Mouse (Mus musculus) forebrain, embryonic 15.5 days (tissue): ENCODE results near the gene Mapk6. TPM values are rescaled to one million over a fixed set of nuclear protein-coding genes. Genes with fewer than 3 reads are reported as not detected.
A peak's percentile ranks its signal among the peaks of the same experiment; 100 is the strongest.

ENCODE experiments used
- ATAC-seq: fragments of 200-750 bp; cut with Nextera tagmentation; replicated peaks from 2 replicates; pipeline ENCODE4 v1.8.0; 2017; ENCODE audit warnings: mild to moderate bottlenecking, moderate TSS enrichment, moderate library complexity
- H3K27ac ChIP-seq: fragments of 300-500 bp; sonication (generic); replicated peaks from 2 replicates; pipeline ENCODE4 v1.5.1; 2015; ENCODE audit warnings: mild to moderate bottlenecking, inconsistent platforms
- H3K27me3 ChIP-seq: fragments of 300-500 bp; sonication (generic); 2 replicates; pipeline ENCODE4 v1.6.1; 2015; ENCODE audit warnings: inconsistent platforms
- H3K36me3 ChIP-seq: fragments of 300-500 bp; sonication (generic); 2 replicates; pipeline ENCODE4 v1.6.1; 2015; ENCODE audit warnings: mild to moderate bottlenecking, inconsistent platforms
- H3K4me1 ChIP-seq: fragments of 300-500 bp; sonication (generic); 2 replicates; pipeline ENCODE4 v1.6.1; 2015; ENCODE audit warnings: inconsistent platforms
- H3K4me2 ChIP-seq: fragments of 300-500 bp; sonication (generic); replicated peaks from 2 replicates; pipeline ENCODE4 v1.6.1; 2015; ENCODE audit warnings: mild to moderate bottlenecking, inconsistent platforms
- H3K4me3 ChIP-seq: fragments of 300-500 bp; sonication (generic); 2 replicates; pipeline ENCODE4 v1.5.1; 2015; ENCODE audit warnings: mild to moderate bottlenecking, inconsistent platforms
- H3K9ac ChIP-seq: fragments of 300-500 bp; sonication (generic); replicated peaks from 2 replicates; pipeline ENCODE4 v1.6.1; 2015; ENCODE audit warnings: mild to moderate bottlenecking, inconsistent platforms
- H3K9me3 ChIP-seq: fragments of 300-500 bp; sonication (generic); 2 replicates; pipeline ENCODE4 v1.6.1; 2016; ENCODE audit warnings: inconsistent platforms
- WGBS: fragments of 180-500 bp; shearing (Covaris S2); methylation state at CpG from one replicate; pipeline ENCODE4 v1.1.7; 2015; ENCODE audit warnings: mixed read lengths; 5-methylcytosine and 5-hydroxymethylcytosine counted together
- polyA plus RNA-seq: library from polyadenylated mRNA; unstranded; fragments of >200 nt; fragmentation: Nextera tagmentation; extraction: Ambion mirVana; gene quantifications from 2 replicates; pipeline ENCODE4 v1.2.1, GENCODE M21; 2015

Mapk6 gene
- polyA plus RNA-seq, 1 experiment from 2014 or later, result 138 TPM

DNA sequence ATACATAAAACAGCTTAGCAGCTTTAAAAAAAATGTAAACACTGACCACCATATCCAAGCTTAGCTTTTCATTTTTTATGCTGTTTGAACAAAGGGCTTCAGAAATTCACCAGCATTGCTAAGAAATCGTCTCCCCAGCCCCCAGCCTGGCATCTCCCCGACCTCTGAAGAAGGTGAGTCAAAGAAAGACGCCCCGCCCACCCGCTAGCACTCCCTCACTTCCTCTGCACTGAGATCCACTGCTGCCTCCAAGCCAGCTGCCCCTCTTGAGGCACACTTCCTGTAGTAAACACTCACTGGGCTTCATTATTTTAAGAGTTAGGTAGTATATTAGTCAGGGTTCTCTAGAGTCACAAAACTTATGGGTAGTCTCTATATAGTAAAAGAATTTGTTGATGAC is 4.4 kb upstream of the Mapk6 start:
- 50% methylated on average over 5 of the region's 5 CpGs for WGBS
- no peaks in the 10 kb centered on the region for H3K27me3 ChIP-seq
- no peak for ATAC-seq
- no peak overlapping the region for H3K4me3 ChIP-seq
- H3K9ac ChIP-seq, result no peak overlapping the region
- H3K4me2 ChIP-seq, result no peak overlapping the region
- H3K36me3 ChIP-seq, result no peaks in the 10 kb centered on the region
- no peaks in the 10 kb centered on the region for H3K9me3 ChIP-seq
- H3K4me1 ChIP-seq, result peaks cover 6% of the 10 kb centered on the region; the same call in 1 of the 2 replicates
- no peak overlapping the region for H3K27ac ChIP-seq

DNA sequence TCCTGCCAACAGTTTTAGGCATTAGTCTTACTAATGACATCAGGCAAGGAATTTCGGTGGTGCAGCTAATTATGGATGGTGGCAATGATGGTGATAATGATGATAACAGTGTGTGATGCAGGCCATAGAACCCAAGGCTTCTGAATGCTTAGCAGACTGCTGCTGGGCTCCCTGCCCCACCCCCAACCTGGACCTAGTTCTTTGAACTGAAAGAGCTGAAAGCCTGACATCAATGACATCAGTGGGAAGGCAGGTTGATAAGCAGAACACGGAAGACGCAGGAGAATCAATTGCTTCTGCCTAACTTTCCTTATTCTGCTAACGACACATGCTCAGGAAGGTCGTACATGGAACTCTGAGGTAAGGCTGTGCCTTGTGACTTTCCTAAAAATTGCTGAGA is 3.4 kb upstream of the Mapk6 start:
- Histone ChIP-seq H3K36me3 (no peaks in the 10 kb centered on the region), H3K27ac (no peak overlapping the region), H3K4me3 (no peak overlapping the region), H3K9ac (no peak overlapping the region), H3K4me2 (no peak overlapping the region), H3K4me1 (peaks cover 11% of the 10 kb centered on the region), H3K27me3 (no peaks in the 10 kb centered on the region), H3K9me3 (no peaks in the 10 kb centered on the region)
- ATAC-seq, result no peak
- WGBS, result 43% methylated on average over 5 of the region's 5 CpGs

DNA sequence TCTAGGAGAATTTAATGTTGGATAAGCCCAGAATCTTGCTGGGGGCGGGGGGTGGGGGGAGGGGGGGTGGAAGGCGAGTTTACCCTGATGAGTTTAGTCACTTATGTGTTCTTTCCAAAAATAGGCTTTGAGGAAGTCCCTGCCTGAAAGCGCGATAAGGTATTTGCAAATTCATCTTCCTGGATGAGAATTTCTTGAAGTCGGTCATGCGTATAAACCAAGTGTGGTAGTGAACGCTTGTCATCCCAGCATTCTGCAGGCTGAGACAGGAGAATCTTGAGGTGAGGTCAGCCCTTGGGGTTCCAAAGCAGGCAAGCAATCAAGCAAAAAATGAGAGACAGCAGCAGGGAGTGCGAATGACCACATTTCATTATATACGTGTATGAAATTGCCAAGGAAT is 1.8 kb upstream of the Mapk6 start:
- Histone ChIP-seq H3K9me3 (no peaks in the 10 kb centered on the region), H3K27me3 (no peaks in the 10 kb centered on the region), H3K27ac (no peak overlapping the region), H3K4me3 (no peak overlapping the region), H3K9ac (no peak overlapping the region), H3K36me3 (no peaks in the 10 kb centered on the region), H3K4me1 (peaks cover 24% of the 10 kb centered on the region), H3K4me2 (no peak overlapping the region)
- WGBS, result 87% methylated on average over 9 of the region's 9 CpGs
- no peak for ATAC-seq

DNA sequence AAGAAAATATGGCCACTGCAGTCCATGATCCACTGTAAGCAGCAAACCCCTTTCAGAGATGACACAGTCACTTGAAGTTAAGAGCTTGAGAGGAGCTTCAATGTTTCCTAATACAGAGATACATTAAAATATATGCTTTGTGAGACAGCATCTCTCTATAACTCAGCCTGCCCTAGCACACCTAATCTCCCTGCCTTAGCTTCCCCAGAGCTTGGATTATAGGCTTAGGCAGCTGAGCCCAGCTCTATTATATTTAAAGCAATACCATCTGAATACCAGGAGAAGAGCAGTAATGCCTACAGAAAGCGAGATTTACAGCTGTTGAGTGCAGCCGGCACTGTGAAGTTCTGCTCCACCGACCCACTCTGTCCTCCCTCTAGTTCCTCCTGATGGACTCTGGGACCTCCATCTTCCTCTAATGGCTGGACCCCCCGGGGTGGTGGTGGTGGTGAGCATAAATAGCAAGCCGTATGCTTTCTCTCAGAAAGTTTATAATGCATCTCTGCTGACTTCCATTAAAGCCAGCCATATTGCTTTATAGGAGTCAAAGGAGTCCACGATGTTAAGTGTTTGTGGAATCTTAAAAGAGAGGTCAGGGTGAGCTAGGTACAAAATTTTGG is 1.2 kb upstream of the Mapk6 start:
- WGBS, result 81% methylated on average over 6 of the region's 6 CpGs
- no peak overlapping the region for H3K27ac ChIP-seq
- no peaks in the 10 kb centered on the region for H3K9me3 ChIP-seq
- H3K9ac ChIP-seq, result no peak overlapping the region; the same call in 1 of the 2 replicates
- no peak for ATAC-seq
- no peak overlapping the region; the same call in 1 of the 2 replicates for H3K4me2 ChIP-seq
- no peak overlapping the region for H3K4me3 ChIP-seq
- H3K4me1 ChIP-seq, result peaks cover 27% of the 10 kb centered on the region
- no peaks in the 10 kb centered on the region for H3K36me3 ChIP-seq
- no peaks in the 10 kb centered on the region for H3K27me3 ChIP-seq

DNA sequence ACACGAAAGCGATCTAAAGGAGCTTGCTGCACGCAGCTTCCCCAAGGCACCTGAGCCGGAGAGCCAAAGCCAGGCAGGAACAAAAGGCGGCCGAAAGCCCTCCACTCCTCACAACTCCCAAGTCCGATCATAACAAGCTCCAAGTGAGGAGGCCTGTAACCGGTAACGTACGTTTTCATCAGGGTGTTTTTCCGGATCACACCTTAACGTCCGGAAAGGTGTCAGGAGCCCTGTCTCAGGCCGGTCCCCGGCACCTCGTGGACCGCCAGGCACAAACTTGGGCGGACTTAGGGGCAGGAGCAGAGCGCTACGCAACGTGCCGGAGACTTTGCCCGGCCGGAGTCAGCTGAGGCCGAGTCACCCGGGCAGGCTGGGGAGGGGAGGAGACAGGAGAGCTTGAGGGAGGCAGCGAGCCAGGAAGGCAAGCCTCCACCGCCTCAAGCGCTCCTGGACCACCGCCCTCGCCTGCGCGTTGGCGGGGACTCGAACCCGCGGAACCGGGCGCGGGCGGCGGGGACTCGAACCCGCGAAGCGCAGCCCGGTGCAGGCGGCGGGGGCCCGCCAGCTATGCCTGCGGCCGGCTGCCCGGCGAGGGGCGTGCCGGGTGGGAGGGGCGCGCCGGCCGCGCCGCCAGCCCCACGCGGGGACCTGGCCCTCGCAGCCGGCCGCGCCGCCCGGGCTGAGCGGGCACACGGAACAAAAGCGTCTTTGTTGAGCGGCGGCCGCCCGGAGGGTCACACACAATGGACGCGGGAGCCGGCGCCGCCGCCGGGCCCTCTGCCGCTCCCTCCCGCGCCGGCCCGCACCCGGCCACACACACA is 564 bp downstream of the Mapk6 start:
- peak overlapping the region; percentile 94 for H3K4me3 ChIP-seq
- no peaks in the 10 kb centered on the region for H3K9me3 ChIP-seq
- peak; percentile 90 for ATAC-seq
- under 1% methylated on average over 82 of the region's 90 CpGs for WGBS
- H3K4me1 ChIP-seq, result peaks cover 39% of the 10 kb centered on the region
- peak overlapping the region; percentile 62 for H3K4me2 ChIP-seq
- peak overlapping the region; percentile 94 for H3K9ac ChIP-seq
- peak overlapping the region; percentile 98 for H3K27ac ChIP-seq
- no peaks in the 10 kb centered on the region for H3K27me3 ChIP-seq
- H3K36me3 ChIP-seq, result no peaks in the 10 kb centered on the region

DNA sequence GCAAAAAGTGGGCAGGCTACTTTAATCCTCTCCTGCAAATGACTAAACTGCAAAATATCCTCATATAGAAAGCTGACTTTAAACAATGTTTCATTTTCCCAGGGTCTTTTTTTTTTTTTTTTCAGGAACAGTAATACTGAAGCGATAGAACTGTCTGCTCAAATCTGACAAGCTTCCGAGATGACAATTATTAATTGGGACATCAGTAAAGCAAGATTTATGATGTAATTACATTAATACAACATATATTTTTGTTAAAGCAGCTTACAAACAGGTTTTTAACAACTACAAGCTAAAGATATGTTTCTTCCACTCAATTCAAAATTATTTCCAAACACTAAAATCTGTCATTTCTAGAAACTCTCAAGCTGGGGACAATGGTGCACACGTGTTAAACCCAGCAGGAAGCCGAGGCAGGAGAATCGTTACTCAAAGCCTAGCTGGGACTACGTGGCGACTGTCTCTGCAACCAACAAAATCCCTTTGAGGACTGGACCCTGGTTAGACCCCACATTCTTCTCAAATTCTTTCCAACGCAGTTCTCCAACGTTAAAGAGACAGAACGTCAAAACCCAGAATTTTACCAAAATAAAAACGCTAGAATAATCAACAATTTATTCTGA is 1.5 kb downstream of the Mapk6 start:
- Histone ChIP-seq H3K36me3 (no peaks in the 10 kb centered on the region), H3K4me3 (peak overlapping the region; percentile 94), H3K9me3 (no peaks in the 10 kb centered on the region), H3K4me2 (peak overlapping the region; percentile 62), H3K27me3 (no peaks in the 10 kb centered on the region), H3K4me1 (peaks cover 45% of the 10 kb centered on the region), H3K27ac (peak overlapping the region; percentile 98; the same call in 1 of the 2 replicates), H3K9ac (peak overlapping the region; percentile 94)
- WGBS, result 3% methylated on average over 11 of the region's 11 CpGs
- ATAC-seq, result no peak

DNA sequence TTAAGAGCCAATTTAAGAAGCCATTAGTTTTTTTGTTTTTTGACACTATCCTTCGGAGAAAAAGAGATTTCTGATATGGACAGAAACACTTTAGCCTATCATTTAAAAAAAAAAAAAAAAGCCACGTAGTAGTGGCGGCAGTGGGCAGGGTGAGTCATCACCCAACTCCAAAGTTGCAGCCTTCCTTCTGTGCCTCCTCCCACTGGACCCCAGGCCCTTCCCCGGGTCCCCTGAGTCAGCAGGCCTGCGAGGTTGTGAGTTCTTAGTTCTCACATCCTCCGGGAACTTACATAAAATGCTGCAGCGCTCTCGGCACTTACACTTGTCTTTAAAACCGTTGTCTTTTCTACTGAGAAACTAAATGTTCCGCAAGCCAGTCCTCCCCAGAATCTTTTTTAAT is 2.0 kb downstream of the Mapk6 start:
- Histone ChIP-seq H3K27me3 (no peaks in the 10 kb centered on the region), H3K9ac (peak overlapping the region; percentile 16; the same call in 1 of the 2 replicates), H3K4me3 (peak overlapping the region; percentile 94), H3K27ac (no peak overlapping the region), H3K4me2 (peak overlapping the region; percentile 62), H3K36me3 (no peaks in the 10 kb centered on the region), H3K4me1 (peaks cover 45% of the 10 kb centered on the region), H3K9me3 (no peaks in the 10 kb centered on the region)
- no peak for ATAC-seq
- 12% methylated on average over 10 of the region's 10 CpGs for WGBS

DNA sequence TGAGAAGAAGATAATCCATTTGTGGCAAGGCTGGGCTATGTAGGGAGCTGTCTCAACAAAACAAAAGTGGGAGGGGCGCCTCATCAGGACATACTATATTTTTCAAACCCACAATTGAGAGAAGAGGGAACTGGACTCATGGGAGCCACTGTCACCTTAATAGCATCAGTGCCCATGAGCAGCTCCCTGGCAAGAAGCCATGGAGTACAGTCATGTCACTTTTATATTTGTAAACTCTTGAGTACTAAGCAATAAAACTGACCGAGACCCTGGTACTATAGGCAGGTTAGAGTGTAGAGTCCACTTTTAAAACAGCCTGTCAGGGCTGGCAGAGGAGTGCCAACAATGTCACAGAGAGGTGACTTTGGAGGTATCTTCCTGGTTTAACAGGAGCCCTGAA is 3.7 kb downstream of the Mapk6 start:
- H3K4me1 ChIP-seq, result peaks cover 60% of the 10 kb centered on the region
- H3K9ac ChIP-seq, result no peak overlapping the region
- H3K27ac ChIP-seq, result no peak overlapping the region
- no peak for ATAC-seq
- 91% methylated on average over 2 of the region's 2 CpGs for WGBS
- no peak overlapping the region for H3K4me3 ChIP-seq
- no peaks in the 10 kb centered on the region for H3K9me3 ChIP-seq
- H3K4me2 ChIP-seq, result no peak overlapping the region
- H3K27me3 ChIP-seq, result no peaks in the 10 kb centered on the region
- H3K36me3 ChIP-seq, result no peaks in the 10 kb centered on the region

DNA sequence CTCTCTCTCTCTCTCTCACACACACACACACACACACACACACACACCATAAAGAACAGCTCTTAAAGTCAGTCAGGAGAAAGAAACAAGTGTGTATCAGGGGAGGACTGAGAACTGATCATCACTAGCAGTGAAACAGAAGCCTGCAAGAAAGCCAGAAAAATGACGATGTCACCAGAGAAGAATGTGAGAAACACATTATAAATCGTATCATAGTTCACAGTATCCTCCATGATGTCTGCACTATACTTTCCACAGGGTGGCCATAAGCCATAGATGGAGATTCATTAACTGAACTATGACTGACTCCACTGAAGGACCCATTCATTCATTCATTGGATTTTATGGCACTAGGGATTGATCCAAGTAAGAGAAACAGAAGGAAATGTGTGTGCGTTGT is 6.3 kb downstream of the Mapk6 start:
- Histone ChIP-seq H3K9ac (no peak overlapping the region), H3K4me1 (peaks cover 57% of the 10 kb centered on the region), H3K27me3 (no peaks in the 10 kb centered on the region), H3K36me3 (no peaks in the 10 kb centered on the region), H3K9me3 (no peaks in the 10 kb centered on the region), H3K4me2 (no peak overlapping the region), H3K4me3 (no peak overlapping the region), H3K27ac (no peak overlapping the region)
- 70% methylated on average over 3 of the region's 3 CpGs for WGBS
- no peak for ATAC-seq

DNA sequence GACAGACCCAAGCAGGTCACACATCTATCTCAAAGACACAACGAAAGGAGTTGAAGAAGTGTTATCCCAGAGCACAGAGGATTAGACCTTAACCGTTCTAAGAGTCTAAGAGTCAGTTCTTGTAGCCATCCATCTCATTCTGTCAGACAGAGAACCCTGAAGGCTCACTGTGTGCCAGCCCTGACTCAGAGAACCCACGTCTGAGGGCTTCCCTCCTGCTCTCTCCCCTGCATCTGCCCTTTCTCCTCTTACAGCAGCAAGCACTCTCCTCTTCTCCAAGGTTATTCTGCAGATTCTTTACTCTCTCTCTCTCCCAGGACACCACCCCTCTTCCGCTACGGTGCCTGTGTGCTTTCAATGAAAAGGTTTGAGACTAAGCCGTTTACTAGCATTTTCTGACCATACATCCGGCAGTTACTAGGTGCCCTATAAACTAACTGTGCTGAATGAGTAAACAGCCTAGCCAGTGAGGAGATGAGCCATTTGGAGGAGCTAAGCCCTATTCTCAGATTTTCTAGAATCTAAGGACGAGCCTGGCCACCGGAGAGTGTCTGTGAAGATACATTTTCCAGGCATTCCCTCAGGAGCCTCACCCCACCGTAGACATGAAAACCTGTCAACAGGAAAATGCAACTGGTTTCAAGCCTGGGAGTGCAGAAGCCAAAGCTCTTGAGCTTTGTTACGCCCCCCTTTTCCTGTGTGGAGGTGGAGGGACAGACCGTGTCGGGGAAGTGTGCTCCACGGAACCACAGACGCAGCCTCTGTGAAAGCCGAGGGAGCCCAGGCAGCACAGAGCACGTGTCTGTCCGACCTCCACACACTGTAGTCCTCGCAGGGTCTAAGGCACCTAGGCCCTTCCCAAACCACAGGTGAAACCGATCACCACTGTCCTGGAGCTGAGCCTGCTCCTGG is 8.0 kb downstream of the Mapk6 start:
- Histone ChIP-seq H3K4me3 (no peak overlapping the region), H3K9ac (no peak overlapping the region), H3K9me3 (no peaks in the 10 kb centered on the region), H3K36me3 (peaks cover 13% of the 10 kb centered on the region; the same call in 1 of the 2 replicates), H3K27ac (no peak overlapping the region), H3K4me1 (peaks cover 43% of the 10 kb centered on the region), H3K4me2 (no peak overlapping the region), H3K27me3 (no peaks in the 10 kb centered on the region)
- 80% methylated on average over 20 of the region's 20 CpGs for WGBS
- no peak for ATAC-seq

DNA sequence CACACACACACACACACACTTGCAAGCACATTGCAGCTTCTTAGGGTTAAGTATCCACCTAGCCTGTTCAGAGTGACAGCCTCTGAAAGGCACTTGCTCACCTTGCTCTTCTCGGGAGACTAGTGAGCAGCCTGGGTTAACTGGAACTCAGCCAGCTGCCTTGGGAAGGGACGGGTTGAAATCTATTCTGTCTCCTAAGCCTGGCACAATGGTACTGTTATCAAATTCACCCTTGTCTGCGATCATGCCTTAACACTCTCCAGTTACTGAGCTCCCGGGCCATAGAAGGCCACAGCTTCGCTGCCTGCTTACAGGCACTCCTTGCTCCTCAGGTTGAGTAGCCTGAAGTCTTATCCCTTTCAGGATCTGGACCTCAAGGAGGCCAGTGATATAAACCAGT is 9.2 kb downstream of the Mapk6 start:
- ATAC-seq, result no peak
- peaks cover 25% of the 10 kb centered on the region; the same call in 1 of the 2 replicates for H3K36me3 ChIP-seq
- no peaks in the 10 kb centered on the region for H3K27me3 ChIP-seq
- H3K9ac ChIP-seq, result no peak overlapping the region
- 48% methylated on average over 5 of the region's 5 CpGs for whole genome bisulfite sequencing
- peaks cover 39% of the 10 kb centered on the region for H3K4me1 ChIP-seq
- H3K27ac ChIP-seq, result no peak overlapping the region
- no peak overlapping the region for H3K4me2 ChIP-seq
- H3K4me3 ChIP-seq, result no peak overlapping the region
- H3K9me3 ChIP-seq, result no peaks in the 10 kb centered on the region
